Comparison of ENCODE assay signal across 23 mouse cellular contexts in the genomic region with DNA sequence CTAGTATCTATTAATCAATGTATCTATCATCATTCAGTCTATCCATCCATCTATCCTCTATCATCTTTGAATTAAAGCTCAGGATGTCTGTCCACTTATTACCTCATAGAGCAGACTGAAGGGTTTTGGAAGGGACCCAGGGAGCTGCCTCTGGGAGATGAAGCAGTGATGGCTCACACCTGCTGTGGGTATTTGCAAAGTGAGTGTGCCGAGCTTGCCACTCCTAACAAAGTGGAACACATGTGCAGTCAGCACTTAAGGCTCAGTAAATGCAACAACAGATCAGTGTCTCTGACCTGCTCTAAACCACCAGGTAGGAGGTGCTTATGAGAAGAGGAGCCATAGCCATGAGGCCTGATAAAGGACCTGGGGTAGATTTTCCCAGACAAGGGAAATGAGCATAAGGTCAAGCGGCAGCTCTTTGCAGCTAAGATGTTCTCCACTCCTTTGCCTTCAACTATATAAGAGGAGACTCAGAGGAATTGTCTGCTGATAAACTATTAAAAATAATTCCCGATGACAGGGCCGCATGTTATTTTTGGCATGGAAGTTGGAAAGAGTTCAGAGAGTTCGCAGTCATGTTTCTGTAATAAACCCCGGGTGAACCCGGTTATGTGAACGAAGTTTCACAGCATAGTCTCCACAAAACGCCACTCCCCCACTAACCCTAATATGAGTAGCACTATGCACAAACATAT.
DNase-seq lines count a peak whose midpoint lies in the region; ATAC-seq and TF ChIP-seq lines count a peak whose summit lies in the region.
"Had no signal": no experiment of that assay in that cellular context is flagged by ENCODE, and none has a peak within 500 bp of the region (broad histone marks: within the 10 kb centered on the region; RNA-seq: fewer than 3 reads in every experiment).

No protein-coding gene starts in this region.

- WGBS in kidney, adult 2 months = 72% methylated on average over 9 of the region's 9 CpGs
- WGBS in kidney, embryonic 16.5 days = 61% methylated on average over 9 of the region's 9 CpGs
- 19% methylated on average over 9 of the region's 9 CpGs for WGBS in heart, postnatal 0 days

- peak; percentile 55; the same call in 1 of the 2 replicates for TF ChIP-seq EP300 in heart, postnatal 0 days (IDR thresholded peaks at IDR 0.05; ENCODE audit: low read depth)

- no peak for ATAC-seq in kidney, embryonic 16.5 days (ENCODE audit: low FRiP score, low TSS enrichment)
- ATAC-seq in heart, postnatal 0 days (ENCODE audit: insufficient read depth, low read depth) = peak; percentile 75
- ATAC-seq: forebrain, embryonic 14.5 days; intestine, postnatal 0 days; midbrain, embryonic 16.5 days; Patski had no signal

- no peak for TF ChIP-seq CTCF in kidney, adult 2 months (conservative IDR thresholded peaks at IDR 0.05; ENCODE audit: insufficient read depth, insufficient read length, low read depth, low read length)
- no peak for TF ChIP-seq CTCF in heart, postnatal 0 days (IDR thresholded peaks at IDR 0.05; ENCODE audit: low read depth)

- no peak overlapping the region for H3K27ac ChIP-seq in kidney, adult 2 months (ENCODE audit: insufficient read depth, low read depth, low read length)
- no peak overlapping the region for H3K27ac ChIP-seq in kidney, embryonic 16.5 days (ENCODE audit: low read length)
- H3K27ac ChIP-seq in heart, postnatal 0 days (ENCODE audit: low read depth) = peak overlapping the region; percentile 30; the same call in 1 of the 2 replicates
- H3K27ac ChIP-seq: embryonic facial prominence, embryonic 15.5 days; hindbrain, embryonic 12.5 days; limb, embryonic 12.5 days had no signal

- DNase-seq in kidney, adult 2 months = peak; percentile 33
- DNase-seq in lung, postnatal 10 days = peak; percentile 25
- DNase-seq in lung, postnatal 25 days (ENCODE audit: low spot score) = no peak
- DNase-seq in heart, postnatal 0 days (ENCODE audit: low spot score) = peak; percentile 76
- peak; percentile 37 to 53 for DNase-seq in kidney, postnatal 4 days
- DNase-seq in urinary bladder, postnatal 4 days (ENCODE audit: low spot score in 2 of 2) = no peak
- DNase-seq: adrenal gland, postnatal 36 days; cerebellum, adult 11 months; cerebellum, adult 9-11 months; lung, adult 18-20 months; thymus, adult 18-20 months; thymus, postnatal 36 days had no signal

- no peaks in the 10 kb centered on the region for H3K4me1 ChIP-seq in kidney, adult 2 months (ENCODE audit: control insufficient read depth, insufficient read depth, low read length)
- H3K4me1 ChIP-seq in kidney, embryonic 16.5 days (ENCODE audit: insufficient read depth, low read length) = no peaks in the 10 kb centered on the region
- H3K4me1 ChIP-seq in heart, postnatal 0 days (ENCODE audit: control insufficient read depth, insufficient read depth) = peaks cover 6% of the 10 kb centered on the region
- H3K4me1 ChIP-seq: embryonic facial prominence, embryonic 15.5 days; hindbrain, embryonic 12.5 days had no signal

- H3K4me3 ChIP-seq in kidney, adult 2 months (ENCODE audit: insufficient read depth, low read depth, low read length) = no peak overlapping the region
- no peak overlapping the region for H3K4me3 ChIP-seq in kidney, embryonic 16.5 days (ENCODE audit: low read length)
- H3K4me3 ChIP-seq in heart, postnatal 0 days (ENCODE audit: low read depth, low read length) = no peak overlapping the region
- H3K4me3 ChIP-seq: embryonic facial prominence, embryonic 15.5 days; hindbrain, embryonic 12.5 days; limb, embryonic 12.5 days had no signal

- H3K27me3 ChIP-seq in kidney, adult 2 months (replicated peaks; ENCODE audit: control insufficient read depth, insufficient read depth, low read length) = no peaks in the 10 kb centered on the region
- no peaks in the 10 kb centered on the region for H3K27me3 ChIP-seq in kidney, embryonic 16.5 days (ENCODE audit: insufficient read depth, low read length)
- no peaks in the 10 kb centered on the region for H3K27me3 ChIP-seq in heart, postnatal 0 days (ENCODE audit: control insufficient read depth, insufficient read depth, low read length)
- H3K27me3 ChIP-seq: CH12.LX; embryonic facial prominence, embryonic 15.5 days; hindbrain, embryonic 12.5 days; limb, embryonic 12.5 days; Patski had no signal

- no peak overlapping the region for H3K9ac ChIP-seq in kidney, embryonic 16.5 days (replicated peaks; ENCODE audit: low read length)
- no peak overlapping the region for H3K9ac ChIP-seq in heart, postnatal 0 days (replicated peaks; ENCODE audit: low read depth, low read length)
- H3K9ac ChIP-seq: embryonic facial prominence, embryonic 15.5 days; hindbrain, embryonic 12.5 days; limb, embryonic 12.5 days had no signal

- no peaks in the 10 kb centered on the region for H3K36me3 ChIP-seq in kidney, adult 2 months (ENCODE audit: control insufficient read depth, insufficient read depth, low read length)
- no peaks in the 10 kb centered on the region for H3K36me3 ChIP-seq in kidney, embryonic 16.5 days (ENCODE audit: insufficient read depth, low read length)
- no peaks in the 10 kb centered on the region for H3K36me3 ChIP-seq in heart, postnatal 0 days (replicated peaks; ENCODE audit: control insufficient read depth, insufficient read depth, low read length)
- H3K36me3 ChIP-seq: embryonic facial prominence, embryonic 15.5 days; G1E; hindbrain, embryonic 12.5 days; limb, embryonic 12.5 days had no signal

- no peak overlapping the region for H3K4me2 ChIP-seq in kidney, embryonic 16.5 days (replicated peaks; ENCODE audit: low read depth, low read length)
- peak overlapping the region; percentile 13; the same call in 1 of the 2 replicates for H3K4me2 ChIP-seq in heart, postnatal 0 days (ENCODE audit: low read depth, low read length)
- H3K4me2 ChIP-seq: embryonic facial prominence, embryonic 15.5 days; hindbrain, embryonic 12.5 days; limb, embryonic 12.5 days; liver, embryonic 11.5 days had no signal

- peaks cover 11% of the 10 kb centered on the region for H3K9me3 ChIP-seq in kidney, embryonic 16.5 days (ENCODE audit: low read length)
- 0 out of 2 replicates have a peak, but pooled peaks cover 4% of the 10 kb centered on the region for H3K9me3 ChIP-seq in heart, postnatal 0 days (replicated peaks; ENCODE audit: control insufficient read depth, low read length)
- H3K9me3 ChIP-seq: embryonic facial prominence, embryonic 15.5 days had no signal

- TF ChIP-seq POLR2A in kidney, adult 2 months (IDR thresholded peaks at IDR 0.05; ENCODE audit: low read depth, low read length) = no peak

Comparison
In these comparisons a context has a peak if more than half of its experiments do, and no peak if none do; other contexts are left out.
1. DNase-seq: peak in kidney, adult 2 months (single experiment), lung, postnatal 10 days (single experiment), heart, postnatal 0 days (single experiment) and kidney, postnatal 4 days (2 of 2); none in lung, postnatal 25 days (single experiment) and urinary bladder, postnatal 4 days (0 of 2).